Mouse (Mus musculus) thymus, adult 2 months (tissue): ENCODE results near the gene Olfr173.

Experiments
- CTCF ChIP-seq: fragments of 200-500 bp; IDR thresholded peaks from 2 replicates; pipeline ENCODE4 v1.5.1; 2012; ENCODE audit warnings: mild to moderate bottlenecking, control low read depth, low read length, moderate library complexity, borderline replicate concordance; ENCODE audit not compliant: control insufficient read depth, poor library complexity, insufficient read depth; ENCODE audit errors: extremely low read depth
- POLR2A ChIP-seq: fragments of 200-500 bp; IDR thresholded peaks from 2 replicates; pipeline ENCODE4 v1.6.1; 2012; ENCODE audit warnings: mild to moderate bottlenecking, low read length, control low read depth, moderate library complexity; ENCODE audit not compliant: control insufficient read depth, poor library complexity, insufficient read depth; ENCODE audit errors: extremely low read depth

DNA sequence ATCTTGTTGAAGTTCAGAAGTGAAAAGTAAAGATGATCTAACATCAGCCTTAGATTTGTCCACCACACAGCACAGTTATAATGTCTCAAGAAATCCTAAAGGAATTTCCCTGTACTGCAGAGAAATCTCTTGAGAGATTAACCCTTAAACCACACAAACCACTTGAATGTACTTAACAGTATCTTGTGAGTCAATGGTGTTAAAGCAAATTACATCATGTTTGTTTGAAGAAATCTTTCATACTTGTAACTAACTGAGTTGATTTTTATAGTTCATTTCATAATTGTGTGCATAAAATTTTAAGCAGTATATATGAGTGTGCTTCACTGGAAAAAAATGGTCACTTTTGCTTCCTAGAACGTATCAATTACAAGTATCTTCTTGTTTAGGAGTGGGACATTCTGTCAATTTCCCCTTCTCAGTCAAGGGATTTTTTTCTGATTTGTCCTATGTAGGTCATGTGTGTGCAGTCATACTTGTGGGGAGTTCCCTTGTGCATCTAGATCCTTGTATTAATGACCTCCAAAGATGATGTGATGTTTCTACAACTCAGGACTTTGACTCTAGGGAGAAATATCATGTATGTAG lies 26.8 kb upstream of the Olfr173 start, which contains the start of gene Olfr175-ps1:
- TF ChIP-seq CTCF (no peak), POLR2A (no peak)
